Mouse (Mus musculus) CH12.LX (cell line): ENCODE results near the gene Lima1. TPM values are rescaled to one million over a fixed set of nuclear protein-coding genes. Genes with fewer than 3 reads are reported as not detected.

Experiments used
- DNase-seq: peaks from one replicate; pipeline ENCODE4 v3.0.0-alpha.2; 2013; ENCODE audit errors: extremely low read depth
- H3K27ac ChIP-seq: 2 replicates; pipeline ENCODE4 v1.5.1; 2012; ENCODE audit warnings: low read depth, mild to moderate bottlenecking, control low read depth, moderate library complexity; ENCODE audit not compliant: insufficient read depth
- H3K27me3 ChIP-seq: replicated peaks from 2 replicates; pipeline ENCODE3; 2012; ENCODE audit warnings: inconsistent platforms
- H3K36me3 ChIP-seq, 2 experiments: replicated peaks in 1 of 2; 2 replicates each; pipeline versions ENCODE3 to v1.6.1; 2012; ENCODE audit warnings: inconsistent platforms in 1 of 2, low read length in 1 of 2, mild to moderate bottlenecking in 1 of 2, mixed read lengths in 1 of 2, moderate library complexity in 1 of 2; ENCODE audit not compliant: control insufficient read depth in 1 of 2, insufficient read depth in 1 of 2
- H3K4me1 ChIP-seq, 2 experiments: 2 replicates each; pipeline ENCODE4 v1.6.1; 2012; ENCODE audit warnings: inconsistent platforms in 1 of 2, moderate library complexity in 1 of 2; ENCODE audit not compliant: insufficient read depth in 2 of 2, control insufficient read depth in 1 of 2
- H3K4me2 ChIP-seq: 2 replicates; pipeline ENCODE4 v1.6.1; 2012; ENCODE audit warnings: low read depth, mild to moderate bottlenecking, control low read depth; ENCODE audit not compliant: poor library complexity, insufficient read depth, severe bottlenecking
- H3K4me3 ChIP-seq, 3 experiments: fragments of 150-350 bp in 1 of 3; sonication (generic) in 1 of 3; replicated peaks in 1 of 3; 2 replicates each; pipeline versions ENCODE3 to v1.5.1; 2011 to 2012; ENCODE audit warnings: low read depth in 2 of 3, low read length in 2 of 3, mild to moderate bottlenecking in 2 of 3, moderate library complexity in 2 of 3, control low read depth in 1 of 3, improper control_type of control experiment in 1 of 3, inconsistent platforms in 1 of 3, mixed read lengths in 1 of 3; ENCODE audit not compliant: poor library complexity in 1 of 3
- H3K79me2 ChIP-seq: replicated peaks from 2 replicates; pipeline ENCODE4 v1.6.1; 2012; ENCODE audit warnings: mild to moderate bottlenecking, moderate library complexity; ENCODE audit not compliant: control insufficient read depth, poor library complexity, insufficient read depth, severe bottlenecking; ENCODE audit errors: extremely low read depth
- H3K9ac ChIP-seq: 2 replicates; pipeline ENCODE4 v1.6.1; 2012; ENCODE audit warnings: low read depth, mild to moderate bottlenecking, control low read depth, moderate library complexity; ENCODE audit not compliant: insufficient read depth
- H3K9me3 ChIP-seq: replicated peaks from 2 replicates; pipeline ENCODE3; 2012; ENCODE audit warnings: low read length, inconsistent platforms, mixed read lengths
- BHLHE40 ChIP-seq: IDR thresholded peaks from 2 replicates; pipeline ENCODE4 v1.6.1; 2011; ENCODE audit warnings: mild to moderate bottlenecking, low read depth, low read length, improper control_type of control experiment
- CHD2 ChIP-seq: IDR thresholded peaks from 2 replicates; pipeline ENCODE4 v1.6.1; 2011; ENCODE audit warnings: low read length, improper control_type of control experiment
- CTCF ChIP-seq, 2 experiments: IDR thresholded peaks in 1 of 2; conservative IDR thresholded peaks in 1 of 2; 2 replicates each; pipeline ENCODE4 v1.5.1; 2011 to 2012; ENCODE audit warnings: low read depth in 2 of 2, low read length in 2 of 2, improper control_type of control experiment in 1 of 2, inconsistent platforms in 1 of 2, mild to moderate bottlenecking in 1 of 2, moderate library complexity in 1 of 2
- E2F4 ChIP-seq: IDR thresholded peaks from 2 replicates; pipeline ENCODE4 v1.6.1; 2011; ENCODE audit warnings: low read depth, low read length, improper control_type of control experiment; ENCODE audit not compliant: insufficient replicate concordance
- ELF1 ChIP-seq: IDR thresholded peaks from 2 replicates; pipeline ENCODE4 v1.6.1; 2014; ENCODE audit warnings: low read depth, mild to moderate bottlenecking, inconsistent platforms, low read length, improper control_type of control experiment
- EP300 ChIP-seq: IDR thresholded peaks from 2 replicates; pipeline ENCODE4 v1.6.1; 2011; ENCODE audit warnings: low read length, improper control_type of control experiment
- ETS1 ChIP-seq: conservative IDR thresholded peaks from 2 replicates; pipeline ENCODE4 v1.6.1; 2012; ENCODE audit warnings: low read depth, mild to moderate bottlenecking, inconsistent platforms, low read length, improper control_type of control experiment, moderate library complexity
- GABPA ChIP-seq: IDR thresholded peaks from 2 replicates; pipeline ENCODE4 v1.6.1; 2012; ENCODE audit warnings: low read depth, low read length, improper control_type of control experiment, inconsistent platforms; ENCODE audit not compliant: insufficient replicate concordance
- IRF4 ChIP-seq: IDR thresholded peaks from 2 replicates; pipeline ENCODE4 v1.6.1; 2014; ENCODE audit warnings: low read depth, mild to moderate bottlenecking, inconsistent platforms, low read length, improper control_type of control experiment
- JUND ChIP-seq: conservative IDR thresholded peaks from 2 replicates; pipeline ENCODE4 v1.6.1; 2011; ENCODE audit warnings: low read depth, low read length, improper control_type of control experiment
- KAT2A ChIP-seq: IDR thresholded peaks from 2 replicates; pipeline ENCODE4 v1.6.1; 2012; ENCODE audit warnings: low read length, improper control_type of control experiment, inconsistent platforms; ENCODE audit not compliant: insufficient replicate concordance
- MAFK ChIP-seq: IDR thresholded peaks from 2 replicates; pipeline ENCODE4 v1.6.1; 2011; ENCODE audit warnings: low read length, improper control_type of control experiment; ENCODE audit not compliant: insufficient replicate concordance
- MXI1 ChIP-seq: IDR thresholded peaks from 2 replicates; pipeline ENCODE4 v1.6.1; 2011; ENCODE audit warnings: mild to moderate bottlenecking, low read depth, low read length, improper control_type of control experiment
- NELFE ChIP-seq: IDR thresholded peaks from 2 replicates; pipeline ENCODE4 v1.6.1; 2011; ENCODE audit warnings: low read depth, low read length, improper control_type of control experiment
- NRF1 ChIP-seq: IDR thresholded peaks from 2 replicates; pipeline ENCODE4 v1.6.1; 2014; ENCODE audit warnings: low read depth, mild to moderate bottlenecking, inconsistent platforms, low read length, improper control_type of control experiment, moderate library complexity
- POLR2A ChIP-seq: IDR thresholded peaks from 2 replicates; pipeline ENCODE4 v1.6.1; 2011; ENCODE audit warnings: low read depth, mild to moderate bottlenecking, improper control_type of control experiment, low read length
- POLR2AphosphoS2 ChIP-seq: IDR thresholded peaks from 2 replicates; pipeline ENCODE4 v1.6.1; 2011; ENCODE audit warnings: low read depth, low read length, improper control_type of control experiment
- RCOR1 ChIP-seq: conservative IDR thresholded peaks from 2 replicates; pipeline ENCODE4 v1.6.1; 2012; ENCODE audit warnings: low read depth, mild to moderate bottlenecking, inconsistent platforms, low read length, improper control_type of control experiment
- TCF12 ChIP-seq: IDR thresholded peaks from 2 replicates; pipeline ENCODE4 v1.6.1; 2014; ENCODE audit warnings: low read depth, mild to moderate bottlenecking, inconsistent platforms, low read length, improper control_type of control experiment
- UBTF ChIP-seq: IDR thresholded peaks from 2 replicates; pipeline ENCODE4 v1.6.1; 2012; ENCODE audit warnings: low read depth, mild to moderate bottlenecking, inconsistent platforms, low read length, improper control_type of control experiment, moderate library complexity
- USF2 ChIP-seq: conservative IDR thresholded peaks from 2 replicates; pipeline ENCODE4 v1.6.1; 2011; ENCODE audit warnings: low read depth, low read length, improper control_type of control experiment
- ZC3H11A ChIP-seq: IDR thresholded peaks from 2 replicates; pipeline ENCODE4 v1.6.1; 2012; ENCODE audit warnings: low read depth, mild to moderate bottlenecking, inconsistent platforms, low read length, improper control_type of control experiment
- ZKSCAN1 ChIP-seq: IDR thresholded peaks from 2 replicates; pipeline ENCODE4 v1.6.1; 2012; ENCODE audit warnings: low read depth, inconsistent platforms, low read length, improper control_type of control experiment, borderline replicate concordance
- ZMIZ1 ChIP-seq: IDR thresholded peaks from 2 replicates; pipeline ENCODE4 v1.6.1; 2012; ENCODE audit warnings: low read depth, mild to moderate bottlenecking, inconsistent platforms, low read length, improper control_type of control experiment
- dilution Hi-C: fragments of 300-500 bp; cut with MboI; formaldehyde crosslinking; loops from 2 replicates; pipeline ENCODE4 v1.14.3; 2020; ENCODE audit warnings: low sequenced_read_pairs; ENCODE audit not compliant: extremely low pct_unique_long_range_greater_than_20kb, extremely low pct_ligation_motif_present
- in situ Hi-C: fragments of 300-500 bp; cut with MboI; formaldehyde crosslinking; loops from 3 replicates; pipeline ENCODE4 v1.14.3; 2019; ENCODE audit warnings: low sequenced_read_pairs, low pct_ligation_motif_present, low pct_unique_long_range_greater_than_20kb, mixed read lengths
- polyA plus RNA-seq: library from polyadenylated mRNA; unstranded; fragments of >175 nt; gene quantifications from 2 replicates; pipeline ENCODE4 v1.2.1, GENCODE M21; 2012; ENCODE audit warnings: low read depth; ENCODE audit not compliant: insufficient read length
- total RNA-seq, 2 experiments: library from RNA; depleted of rRNA; stranded (reverse); fragments of 300-350 nt in 1 of 2; fragments of >200 nt in 1 of 2; gene quantifications; 2 replicates each; pipeline ENCODE4 v1.2.3; 2012 to 2014

Lima1 gene
- total and polyA plus RNA-seq, 3 experiments, result 10.3 to 26.9 (median 18.7) TPM

- H3K79me2 ChIP-seq, result no peaks in the 10 kb centered on the region
- H3K4me3 ChIP-seq, result no peak overlapping the region
- no peak overlapping the region for H3K9ac ChIP-seq
- dilution Hi-C loops (no loop called here), in situ Hi-C loops (no loop called here)
- H3K4me1 ChIP-seq, result peaks cover 3 to 17% of the 10 kb centered on the region in 2 experiments; a peak in 2 of 4 replicates
- no peaks in the 10 kb centered on the region for H3K9me3 ChIP-seq
- no peak for TF ChIP-seq MAFK
- no peak for TF ChIP-seq USF2
- no peak for TF ChIP-seq RCOR1
- TF ChIP-seq ETS1, result no peak
- no peak for TF ChIP-seq E2F4
- no peak for TF ChIP-seq POLR2A
- TF ChIP-seq NELFE, result no peak
- no peak for TF ChIP-seq ELF1
- TF ChIP-seq KAT2A, result no peak
- no peak for TF ChIP-seq MXI1
- TF ChIP-seq JUND, result no peak
- no peak for TF ChIP-seq EP300
- no peak for TF ChIP-seq ZMIZ1
- TF ChIP-seq UBTF, result no peak
- TF ChIP-seq IRF4, result no peak
- TF ChIP-seq NRF1, result no peak
- no peak for TF ChIP-seq BHLHE40
- TF ChIP-seq CTCF (conservative IDR thresholded peaks at IDR 0.05 in 1 of 2, IDR thresholded peaks at IDR 0.05 in 1 of 2; ENCODE audit: low read depth in 2 of 2, low read length in 2 of 2), result no peak
- no peak for TF ChIP-seq POLR2AphosphoS2
- H3K27ac ChIP-seq, result no peak overlapping the region
- no peak for DNase-seq
- H3K36me3 ChIP-seq, result peaks cover 0 to 2% of the 10 kb centered on the region in 2 experiments
- no peak overlapping the region for H3K4me2 ChIP-seq
- H3K27me3 ChIP-seq, result peaks cover 8% of the 10 kb centered on the region
Observed at GRCm38 (mm10) chr15:99878541-99878940, 3.3 kb upstream of the Lima1 start.

- no peaks in the 10 kb centered on the region for H3K79me2 ChIP-seq
- H3K9me3 ChIP-seq, result no peaks in the 10 kb centered on the region
- 0 out of 2 replicates have a peak overlapping the region, but pooled peaks have one; percentile 11 for H3K9ac ChIP-seq
- dilution Hi-C loops, result no loop called here
- no peak for DNase-seq
- H3K4me1 ChIP-seq, result peaks cover 3 to 17% of the 10 kb centered on the region in 2 experiments; a peak in 2 of 4 replicates
- peak overlapping the region in 2 of 3 experiments; percentile 55 to 74 for H3K4me3 ChIP-seq
- peak overlapping the region; percentile 66 for H3K4me2 ChIP-seq
- in situ Hi-C loops, result no loop called here
- peaks cover 8% of the 10 kb centered on the region for H3K27me3 ChIP-seq
- H3K36me3 ChIP-seq, result no peaks in the 10 kb centered on the region
- TF ChIP-seq IRF4 (no peak), NELFE (no peak), TCF12 (no peak), CHD2 (no peak), RCOR1 (no peak), GABPA (no peak), POLR2AphosphoS2 (no peak), ZC3H11A (no peak), UBTF (no peak), ETS1 (no peak), ZKSCAN1 (no peak), JUND (no peak)
- no peak overlapping the region for H3K27ac ChIP-seq
Observed at GRCm38 (mm10) chr15:99874612-99875333, 483 bp downstream of the Lima1 start.
